Mouse (Mus musculus): ENCODE measurements around the gene Hacd1.
"Not testable (repeated sequence)": the region's sequence is repeated elsewhere in the genome, so short reads cannot be mapped to it uniquely, and the experiment has no call there.

Gene Hacd1

DNA sequence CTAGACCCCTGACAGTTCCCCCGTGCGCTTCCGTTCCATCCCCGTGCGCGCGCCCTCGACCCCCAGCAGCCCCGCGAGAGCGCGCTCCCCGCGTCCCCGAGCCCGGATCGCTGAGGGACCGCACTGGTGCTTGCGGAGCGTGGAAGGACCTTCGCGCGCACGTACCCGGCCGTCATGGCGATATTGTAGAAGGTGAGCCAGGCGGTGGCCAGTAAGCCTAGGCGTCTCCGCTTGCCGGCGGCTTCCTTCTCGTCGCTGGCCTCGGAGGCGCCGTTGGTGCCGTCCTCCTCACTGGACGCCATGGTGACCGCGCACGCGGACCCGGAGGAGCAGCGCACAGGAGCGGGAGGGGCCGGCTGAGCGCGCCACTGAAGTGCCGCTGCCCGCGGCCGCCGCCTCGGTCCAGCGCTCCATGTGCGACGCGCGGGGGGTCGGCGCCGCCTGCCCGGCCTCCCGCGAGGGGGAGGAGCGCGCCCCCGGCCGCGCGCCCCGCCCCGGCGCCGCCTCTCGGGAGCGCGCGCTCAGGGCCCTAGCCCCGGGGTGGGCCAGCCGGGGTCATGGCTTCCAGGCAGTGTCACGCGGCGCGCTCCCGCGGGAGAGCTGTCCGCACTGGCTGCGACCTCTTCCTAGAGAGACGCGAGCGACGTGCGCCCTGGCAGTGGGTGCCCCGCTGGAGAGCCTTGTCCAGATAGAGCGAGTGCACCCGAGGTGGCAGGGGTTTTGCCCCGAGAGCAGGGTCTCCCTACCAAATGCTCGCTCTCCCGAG lies at the start of gene Hacd1:
Gene Hacd1, minus strand, starts transcription at position 570 of the 766 bp plus-strand sequence.
- peak; percentile 79 for DNase-seq (ENCODE audit: low spot score)

- DNase-seq (ENCODE audit: low spot score) = no peak
Measured at GRCm38 (mm10) chr2:14103924-14104323, 48.0 kb upstream of the Hacd1 start.

DNA sequence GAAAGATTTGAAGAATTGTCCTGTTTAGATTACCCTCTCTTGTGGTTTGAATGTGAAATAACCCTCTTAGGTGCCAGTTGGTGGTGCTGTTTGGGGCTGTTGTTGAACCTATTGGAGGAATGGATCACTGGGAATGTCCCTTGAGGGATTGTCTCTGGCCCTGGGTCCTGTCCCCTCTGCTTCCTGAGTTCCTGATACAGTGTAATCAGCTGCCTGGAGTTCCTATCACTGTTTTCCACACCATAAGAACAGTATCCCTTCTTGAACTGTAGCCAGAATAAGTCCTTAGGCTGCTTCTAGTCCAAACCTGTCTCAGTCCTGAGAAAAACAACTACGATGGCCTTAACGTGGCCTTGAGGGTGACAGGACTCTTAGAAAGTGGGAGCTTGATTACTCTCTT lies 46.7 kb upstream of the Hacd1 start:
- DNase-seq (ENCODE audit: low spot score) = no peak

DNA sequence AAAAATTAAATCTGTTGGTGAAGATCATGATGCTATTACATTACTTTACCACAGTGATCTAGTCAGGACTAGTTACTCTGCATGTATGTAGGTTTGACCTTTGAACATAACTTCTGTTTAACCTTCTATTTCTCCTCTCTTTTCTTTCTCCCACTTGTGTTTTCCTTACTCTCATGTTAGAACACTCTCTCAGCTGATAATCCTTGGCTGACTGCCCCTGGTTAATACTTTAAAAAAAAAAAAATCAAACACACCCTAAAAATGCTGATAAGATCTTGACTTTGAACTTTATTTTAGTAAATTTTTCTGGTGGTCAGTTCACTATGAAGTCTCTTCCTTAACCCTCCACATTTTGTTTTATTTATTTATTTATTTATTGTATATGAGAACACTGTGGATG lies 44.6 kb upstream of the Hacd1 start:
- no peak for DNase-seq (ENCODE audit: low spot score)

GRCm38 (mm10) chr2:14078527-14078926 lies 22.6 kb upstream of the Hacd1 start:
- DNase-seq (ENCODE audit: low spot score) = not testable (repeated sequence)

GRCm38 (mm10) chr2:14074221-14074901 lies 18.4 kb upstream of the Hacd1 start:
- peak; percentile 18 for DNase-seq (ENCODE audit: low spot score)

- peak; percentile 88 for DNase-seq (ENCODE audit: low spot score)
Measured at GRCm38 (mm10) chr2:14073362-14074220, 17.7 kb upstream of the Hacd1 start, which contains the start of gene Stam. Gene Stam, plus strand, starts transcription at chr2:14074098.

DNA sequence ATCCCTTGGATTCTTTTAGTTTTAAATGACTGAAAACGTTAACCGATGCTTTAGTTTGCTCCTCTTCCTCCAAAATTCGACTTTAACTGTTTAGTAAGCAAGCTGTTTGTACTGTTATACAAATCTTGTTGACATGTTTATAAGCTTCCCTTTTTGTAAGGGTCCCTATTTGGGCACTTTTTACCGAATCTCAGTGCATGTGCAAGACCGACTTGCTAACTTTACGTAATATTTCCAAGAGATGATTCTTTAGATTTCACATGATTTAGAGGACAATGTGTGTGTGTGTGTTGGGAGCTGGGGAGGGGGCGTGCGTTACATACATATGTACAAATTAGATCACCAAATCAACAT lies 17.1 kb upstream of the Hacd1 start:
- no peak for DNase-seq (ENCODE audit: low spot score)

DNA sequence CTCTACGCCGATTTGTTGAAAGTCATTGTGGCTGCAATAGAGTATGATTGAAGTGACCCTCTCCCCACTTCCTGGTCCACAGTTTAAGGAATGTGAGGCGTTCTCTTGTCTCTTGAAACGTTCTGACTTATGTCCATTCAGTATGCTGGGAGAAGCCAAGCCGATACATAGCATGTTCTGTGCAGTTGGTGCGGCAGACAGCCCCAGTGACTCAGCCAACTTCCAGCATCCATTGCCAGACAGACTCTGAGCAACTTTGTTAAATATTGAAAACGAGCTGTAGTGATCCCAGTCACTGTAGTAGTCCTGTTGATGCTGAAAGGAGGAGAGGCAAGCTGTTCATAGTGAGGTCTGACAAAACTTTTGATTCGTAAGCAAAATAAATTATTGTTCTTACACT lies 14.5 kb upstream of the Hacd1 start:
- DNase-seq (ENCODE audit: low spot score) = no peak

GRCm38 (mm10) chr2:14069027-14069426 lies 13.1 kb upstream of the Hacd1 start:
- no peak for DNase-seq (ENCODE audit: low spot score)

GRCm38 (mm10) chr2:14065704-14066650 lies 10.0 kb upstream of the Hacd1 start:
- no peak for DNase-seq (ENCODE audit: low spot score)

GRCm38 (mm10) chr2:14055168-14055565 lies 768 bp downstream of the Hacd1 start:
- DNase-seq (ENCODE audit: low spot score) = no peak

GRCm38 (mm10) chr2:14054716-14055115 lies 1.2 kb downstream of the Hacd1 start:
- DNase-seq (ENCODE audit: low spot score) = no peak

DNA sequence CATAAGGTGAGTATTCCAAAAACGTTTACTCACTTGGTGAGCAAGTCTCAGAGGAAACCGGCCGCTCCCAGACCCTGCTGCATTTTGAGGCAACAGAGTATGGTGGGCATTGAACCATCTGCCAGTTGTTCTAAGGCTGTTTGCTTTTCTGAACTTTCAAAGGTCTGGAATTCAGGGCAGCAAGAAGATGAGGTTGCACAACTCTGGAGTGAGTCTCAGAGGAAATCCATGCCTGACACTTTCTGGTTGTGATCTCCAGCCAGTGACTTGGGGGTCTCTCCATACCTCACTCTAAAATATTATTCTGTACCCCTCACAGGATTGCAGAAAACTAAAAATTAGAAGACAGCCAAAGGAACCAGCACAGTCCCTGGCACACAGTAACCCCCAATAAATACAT lies 1.8 kb downstream of the Hacd1 start:
- DNase-seq (ENCODE audit: low spot score) = no peak

DNA sequence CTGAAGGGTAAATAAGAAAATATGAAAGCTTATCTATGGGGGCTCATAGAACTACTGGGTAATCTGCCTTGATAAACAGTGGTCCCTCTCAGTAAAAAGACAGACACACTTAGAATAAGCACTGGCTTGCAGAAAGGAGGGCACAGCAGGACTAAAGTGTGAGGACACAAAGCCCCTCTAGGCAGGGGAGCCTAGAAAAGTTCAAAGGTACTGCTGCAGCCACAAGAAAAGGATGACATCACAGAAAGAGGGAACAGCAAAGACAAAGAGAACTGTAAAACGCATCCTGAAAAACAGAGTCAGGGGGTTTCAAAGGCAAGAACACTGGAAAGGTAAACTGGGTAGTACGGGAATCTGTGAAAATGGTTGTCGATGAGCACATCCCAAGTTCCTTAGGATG lies 2.3 kb downstream of the Hacd1 start:
- DNase-seq (ENCODE audit: low spot score) = no peak

GRCm38 (mm10) chr2:14048808-14049207 lies 7.1 kb downstream of the Hacd1 start:
- no peak for DNase-seq (ENCODE audit: low spot score)

DNA sequence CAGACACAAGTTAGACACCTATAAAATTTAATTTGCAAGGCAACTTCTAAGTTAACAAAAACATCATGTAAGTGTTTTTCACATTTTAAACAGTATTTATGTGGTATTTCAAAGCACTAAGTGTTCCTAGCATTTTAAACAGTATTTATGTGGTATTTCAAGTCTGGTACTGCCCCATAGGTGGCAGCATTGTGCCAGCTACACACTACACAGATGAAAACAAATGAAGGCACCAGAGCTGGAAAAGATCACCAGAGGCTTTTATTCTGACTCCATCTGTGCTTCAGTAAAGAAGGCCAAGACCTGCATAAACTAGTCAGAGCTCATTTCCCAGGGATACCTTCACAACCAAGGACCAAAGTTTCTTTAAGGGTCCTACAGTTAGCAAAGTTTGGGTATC lies 7.6 kb downstream of the Hacd1 start:
- DNase-seq (ENCODE audit: low spot score) = peak; percentile 88

DNA sequence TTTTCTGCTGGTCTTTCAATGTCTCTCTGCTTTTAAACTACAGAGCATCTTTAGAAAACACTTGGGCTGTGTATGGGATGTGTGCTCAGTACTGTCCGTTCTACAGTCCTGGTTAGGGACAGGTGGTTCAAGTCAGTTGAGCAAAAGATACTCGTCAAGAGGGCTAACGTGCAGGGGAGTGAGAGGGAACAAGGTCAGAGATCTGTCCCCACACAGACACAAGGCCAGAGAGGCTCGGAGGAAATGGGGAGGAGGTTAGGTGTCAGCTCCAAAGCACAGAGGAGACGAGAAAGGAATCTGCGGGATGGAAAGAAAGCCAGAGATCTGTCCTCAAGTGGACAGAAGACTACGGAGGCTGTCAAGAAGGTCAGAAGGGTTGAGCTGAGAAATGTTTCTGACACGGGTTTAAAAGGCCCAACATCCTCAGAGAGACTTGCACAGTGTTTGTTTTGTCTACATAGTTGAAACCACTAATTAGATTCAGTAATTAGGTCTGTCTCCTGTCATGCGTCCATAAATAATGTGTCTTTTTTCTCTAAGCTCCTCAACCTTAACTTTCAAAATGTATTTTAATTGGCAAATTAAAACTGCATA lies 12.3 kb downstream of the Hacd1 start:
- no peak for DNase-seq (ENCODE audit: low spot score)

GRCm38 (mm10) chr2:14043011-14043410 lies 12.9 kb downstream of the Hacd1 start:
- no peak for DNase-seq (ENCODE audit: low spot score)

DNA sequence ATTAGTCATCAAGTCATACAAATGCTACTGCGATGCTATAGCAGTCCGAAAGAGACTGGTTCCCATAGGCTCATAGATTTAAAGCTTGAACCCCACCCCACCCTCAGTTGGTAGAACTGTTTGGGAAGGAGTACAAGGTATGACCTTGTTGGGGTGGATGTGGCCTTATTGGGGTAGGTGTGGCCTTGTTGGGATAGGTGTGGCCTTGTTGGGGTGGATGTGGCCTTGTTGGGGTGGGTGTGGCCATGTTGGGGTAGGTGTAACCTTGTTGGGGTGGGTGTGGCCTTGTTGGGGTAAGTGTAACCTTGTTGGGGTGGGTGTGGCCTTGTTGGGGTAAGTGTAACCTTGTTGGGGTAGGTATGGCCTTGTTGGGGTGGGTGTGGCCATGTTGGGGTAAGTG lies 14.7 kb downstream of the Hacd1 start:
- DNase-seq (ENCODE audit: low spot score) = no peak

DNA sequence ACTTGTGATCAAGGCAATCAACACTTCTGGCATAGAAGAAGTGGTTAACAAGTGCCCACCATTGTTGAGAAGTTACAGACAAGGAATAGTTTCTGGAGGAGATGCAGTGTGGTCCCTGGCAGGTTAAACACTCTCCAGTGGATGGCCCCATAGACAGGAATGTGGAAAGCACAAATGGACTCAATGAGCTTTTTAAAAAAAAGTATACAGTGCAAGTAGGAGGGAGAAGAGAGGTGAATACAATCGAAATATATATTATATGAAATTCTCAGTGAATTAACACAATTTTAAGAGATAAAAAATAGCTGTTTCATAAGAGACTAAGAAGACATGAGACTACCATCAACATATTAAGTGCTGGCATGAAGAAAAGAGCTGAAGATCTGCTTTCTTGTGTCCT lies 36.7 kb downstream of the Hacd1 start:
- DNase-seq (ENCODE audit: low spot score) = no peak
